Mouse (Mus musculus) heart, postnatal 14 days (tissue): ENCODE results near the gene Gon4l. TPM values are rescaled to one million over a fixed set of nuclear protein-coding genes. Genes with fewer than 3 reads are reported as not detected.
A peak's percentile ranks its signal among the peaks of the same experiment; 100 is the strongest.
"Not testable (repeated sequence)": the region's sequence is repeated elsewhere in the genome, so short reads cannot be mapped to it uniquely, and the experiment has no call there.

Source experiments
- DNase-seq, 2 experiments: peaks; one replicate each; pipeline ENCODE4 v3.0.0; 2021 to 2022
- intact Hi-C: fragments of 180-260 bp; cut with DNase I; formaldehyde crosslinking; loops from one replicate; pipeline ENCODE4 v1.15.1; 2025
- long read RNA-seq, 2 experiments: library from polyadenylated mRNA; stranded (forward); transcript quantifications; one replicate each; pipeline ENCODE4 v2.0.0; 2021
- total RNA-seq, 2 experiments: library from RNA; stranded (reverse); gene quantifications; 2 replicates each; pipeline ENCODE4 v1.2.3; 2021

Gon4l gene
- total RNA-seq, result 10 to 100 TPM; 26.4 to 28.4 TPM
- long read RNA-seq, experiment 1, partial matches to known transcripts, result 8 of 13 reads
- long read RNA-seq, experiment 1, other reads (novel, unspliced or antisense), result 5 of 13 reads
- long read RNA-seq, experiment 2, partial matches to known transcripts, result 4 of 10 reads
- long read RNA-seq, experiment 2, other reads (novel, unspliced or antisense), result 6 of 10 reads

GRCm38 (mm10) chr3:88834951-88835491 lies at the start of gene Gon4l:
Gene Gon4l (plus strand): TSS chr3:88835231.
- intact Hi-C loops, result not testable (repeated sequence)
- peak in 1 of 2 experiments; percentile 32 for DNase-seq

GRCm38 (mm10) chr3:88786323-88786722 lies 48.7 kb upstream of the Gon4l start:
- intact Hi-C loops, DNase-seq: not testable (repeated sequence)

- intact Hi-C loops, DNase-seq: not testable (repeated sequence)
Measured at GRCm38 (mm10) chr3:88786805-88787204, 48.2 kb upstream of the Gon4l start.

DNA sequence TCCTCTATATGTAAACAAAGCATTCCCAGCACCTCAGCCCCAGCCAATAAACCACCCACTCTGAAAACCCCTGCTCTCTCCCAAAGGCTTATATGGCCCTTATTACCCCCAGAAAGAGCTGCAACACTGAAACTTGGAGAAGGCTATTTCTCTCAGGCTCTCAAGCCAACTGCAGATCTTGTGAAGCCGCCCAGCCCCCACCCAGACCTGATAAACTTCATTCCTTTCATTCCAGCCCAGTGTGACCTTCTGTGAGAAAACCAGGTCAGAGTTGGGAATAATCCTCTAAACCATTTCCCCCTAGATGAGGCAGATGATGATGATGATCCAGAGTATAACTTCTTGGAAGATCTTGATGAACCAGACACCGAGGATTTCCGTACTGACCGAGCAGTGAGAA lies 47.0 kb upstream of the Gon4l start:
- DNase-seq, intact Hi-C loops: not testable (repeated sequence)

DNA sequence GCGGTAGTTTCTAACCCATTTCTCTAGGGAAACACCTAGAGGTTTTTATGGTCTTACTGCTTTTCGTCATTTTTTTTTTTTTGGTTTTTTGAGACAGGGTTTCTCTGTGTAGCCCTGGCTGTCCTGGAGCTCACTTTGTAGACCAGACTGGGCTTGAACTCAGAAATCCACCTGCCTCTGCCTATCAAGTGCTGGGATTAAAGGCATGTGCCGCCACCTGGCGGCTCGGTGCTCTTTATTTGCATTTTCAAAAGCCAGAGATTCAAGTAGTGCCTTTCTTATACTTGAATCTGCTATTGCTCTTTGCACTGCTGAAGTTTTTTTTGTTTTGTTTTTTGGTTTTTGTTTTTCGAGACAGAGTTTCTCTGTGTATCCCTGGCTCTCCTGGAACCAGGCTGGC lies 37.5 kb upstream of the Gon4l start:
- DNase-seq, intact Hi-C loops: not testable (repeated sequence)

DNA sequence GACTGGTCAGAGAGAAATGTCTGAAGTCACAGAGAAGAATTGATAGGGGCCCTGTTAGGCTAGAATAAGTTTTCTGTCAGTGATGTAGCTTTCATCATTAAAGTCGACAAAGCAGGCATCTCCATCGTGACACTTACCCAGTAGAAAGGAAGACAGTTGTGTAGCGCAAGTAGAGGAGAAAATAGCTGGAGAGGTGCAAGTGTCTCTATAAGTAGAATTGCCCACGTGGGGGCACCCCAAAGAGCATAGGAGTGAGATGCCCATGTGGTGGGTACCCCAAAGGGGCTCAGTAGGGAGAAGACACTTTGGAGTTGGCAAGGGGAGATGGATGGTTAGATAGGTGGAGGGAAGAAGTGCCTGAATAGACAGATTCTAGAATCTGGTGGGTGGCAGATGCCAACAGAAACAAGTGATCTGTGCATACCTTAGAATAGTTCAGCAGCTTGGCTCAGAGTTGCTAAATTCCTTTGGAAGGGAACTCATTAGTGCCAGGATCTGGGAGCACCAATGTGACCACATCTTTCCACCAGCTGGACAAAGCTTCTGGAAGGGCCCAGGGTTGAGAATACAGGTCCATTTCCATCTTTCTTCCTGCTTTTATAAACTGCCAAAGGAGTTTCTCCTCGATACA lies 31.0 kb upstream of the Gon4l start:
- intact Hi-C loops, result loop anchor here (2.0 kb wide), 1 partner anchor 79 kb away; no protein-coding TSS in a partner anchor
- DNase-seq, result no peak

- intact Hi-C loops, result no loop called here
- no peak for DNase-seq
Measured at GRCm38 (mm10) chr3:88825710-88826109, 9.3 kb upstream of the Gon4l start.

DNA sequence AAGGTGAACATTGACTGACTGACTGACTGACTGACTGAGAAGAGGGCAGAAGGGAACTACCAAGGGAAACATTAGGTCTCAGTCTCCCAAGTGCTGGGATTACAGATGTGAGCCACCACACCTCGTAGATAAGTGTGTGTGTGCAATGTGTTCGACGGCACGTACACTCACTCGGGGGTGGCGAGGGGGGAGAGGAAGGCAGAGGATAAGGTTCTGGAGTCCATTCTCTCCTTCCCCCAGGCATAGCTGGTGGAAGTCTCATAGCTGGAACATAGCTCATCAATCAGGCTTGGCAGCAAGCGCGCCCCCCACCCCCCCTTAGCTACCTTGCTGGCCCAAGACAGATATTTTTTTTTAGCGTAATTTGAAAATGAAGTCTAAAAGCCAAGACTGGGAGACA lies 7.8 kb upstream of the Gon4l start:
- intact Hi-C loops, result no loop called here
- no peak for DNase-seq

DNA sequence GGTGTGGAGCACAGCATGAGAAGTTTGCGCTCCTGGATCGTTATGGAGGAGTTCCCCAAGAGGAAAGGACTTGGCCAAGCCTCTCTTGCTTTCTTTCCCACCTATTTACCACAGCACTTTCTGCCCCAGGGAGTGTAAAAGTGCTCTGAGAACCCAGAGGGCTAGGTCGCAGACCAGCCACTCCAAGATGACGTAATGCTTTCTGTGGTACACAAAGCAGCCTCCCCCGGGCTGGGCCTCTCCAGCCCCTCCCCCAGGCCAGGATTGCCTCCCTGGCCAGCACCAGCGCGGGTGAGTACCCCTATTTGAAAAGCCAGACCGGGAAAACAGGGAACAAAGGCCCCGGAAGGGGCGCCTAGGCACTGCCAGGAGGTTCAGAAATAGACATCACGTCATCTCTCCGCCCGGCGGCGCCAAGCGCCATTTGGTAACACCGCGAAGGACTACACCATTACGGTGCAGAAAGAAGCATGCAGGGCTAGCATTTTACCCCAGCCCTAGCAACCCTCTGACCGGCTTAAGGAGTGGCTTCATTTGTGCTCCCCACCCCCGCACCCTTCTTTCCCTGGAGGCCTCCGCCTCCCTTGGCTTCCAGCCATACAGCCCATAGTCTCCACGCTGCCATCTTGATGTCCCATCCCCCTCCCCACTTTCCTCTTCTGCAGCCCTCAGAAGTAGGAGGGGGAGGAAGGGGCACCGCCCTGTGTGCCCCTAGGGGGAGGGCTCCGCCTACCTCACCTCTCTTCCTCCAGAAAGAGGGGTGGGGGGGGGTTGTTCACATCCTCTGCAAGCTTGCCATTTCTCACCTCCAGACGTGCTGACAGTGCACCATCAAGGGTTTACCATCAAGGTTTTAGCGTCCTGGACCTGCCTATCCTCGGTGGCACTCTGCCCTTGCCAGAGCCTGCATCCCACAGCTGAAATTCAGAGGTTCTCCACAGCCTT lies 3.6 kb upstream of the Gon4l start:
- intact Hi-C loops, result not testable (repeated sequence)
- peak; percentile 54 to 64 for DNase-seq

DNA sequence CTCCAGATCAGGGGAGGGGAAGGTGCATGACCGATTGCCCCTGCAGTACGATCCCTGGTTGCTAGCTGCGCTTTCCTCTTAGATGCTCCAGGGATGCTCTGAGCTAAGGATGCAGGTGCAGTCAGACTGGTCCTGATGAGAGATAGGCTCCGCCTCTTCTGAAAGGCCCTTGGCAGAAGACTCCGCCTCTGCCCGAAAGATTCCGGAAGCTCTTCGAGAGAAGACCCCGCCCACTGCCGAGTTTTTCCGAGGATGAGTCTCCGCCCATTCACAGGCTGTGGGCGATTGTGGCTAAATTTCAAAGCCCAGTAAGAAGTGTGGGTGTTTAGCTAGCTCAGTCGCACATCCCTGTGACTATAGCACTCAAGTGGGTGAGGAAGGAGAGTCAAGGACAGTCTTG lies 2.6 kb upstream of the Gon4l start:
- peak; percentile 25 to 42 for DNase-seq
- intact Hi-C loops, result not testable (repeated sequence)

DNA sequence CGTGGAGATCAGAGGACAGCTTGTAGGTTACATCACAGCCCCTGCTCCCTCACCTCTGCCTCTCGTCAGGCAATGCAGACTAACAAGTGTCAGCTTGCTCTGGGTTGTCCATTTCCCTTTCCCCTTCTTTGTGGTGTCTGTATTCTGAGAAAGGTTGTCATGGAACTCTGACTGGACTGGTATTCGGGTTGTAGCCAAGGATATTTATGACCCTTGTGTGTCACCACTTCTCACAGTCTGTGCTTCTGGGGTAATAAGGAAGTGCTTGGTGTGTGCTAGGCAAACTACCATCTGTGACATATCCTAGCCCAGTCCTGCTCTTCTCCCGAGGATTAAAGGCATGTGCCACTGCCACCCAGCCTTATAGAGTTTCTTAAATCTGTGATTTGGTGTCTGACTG lies 14.1 kb downstream of the Gon4l start:
- intact Hi-C loops, result no loop called here
- no peak for DNase-seq

DNA sequence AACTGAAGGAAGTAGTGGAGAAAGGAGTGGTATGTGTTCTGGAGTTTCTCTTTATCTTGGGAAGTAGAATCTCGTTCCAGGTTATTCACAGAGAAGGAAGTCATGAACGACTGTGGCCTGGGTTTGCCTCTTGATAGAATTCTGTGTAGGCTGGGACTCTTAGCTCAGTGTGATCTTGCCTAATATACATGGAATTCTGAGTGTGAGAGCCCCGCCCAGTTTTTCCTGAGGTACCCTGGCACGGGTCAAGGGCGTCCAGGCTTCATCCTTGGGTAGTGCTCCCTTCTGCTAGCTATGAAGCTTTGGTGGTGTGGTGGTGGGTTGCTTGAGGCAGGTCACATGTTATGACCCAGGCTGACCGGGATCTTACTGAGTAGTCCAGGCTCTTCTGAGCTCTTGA lies 20.8 kb downstream of the Gon4l start:
- intact Hi-C loops, result no loop called here
- no peak for DNase-seq

DNA sequence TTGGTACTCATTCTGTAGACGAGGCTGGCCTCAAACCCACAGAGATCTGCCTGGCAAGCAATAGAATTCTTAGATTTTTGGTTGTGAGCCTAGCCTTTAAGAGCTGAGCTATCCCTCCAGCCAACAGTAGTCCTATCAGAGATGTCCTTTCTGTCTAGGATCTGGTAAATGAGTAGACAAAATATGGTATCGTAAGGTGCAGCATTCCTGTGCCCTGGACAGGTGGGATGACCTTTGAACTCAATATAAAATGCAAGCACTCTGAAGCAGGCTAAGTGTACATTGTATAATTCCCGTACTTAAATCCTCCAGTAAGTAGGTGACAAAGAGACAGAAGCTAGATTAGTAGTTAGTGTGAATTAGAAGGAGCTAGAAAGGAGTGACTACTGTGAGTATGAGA lies 27.1 kb downstream of the Gon4l start:
- no peak for DNase-seq
- intact Hi-C loops, result no loop called here

DNA sequence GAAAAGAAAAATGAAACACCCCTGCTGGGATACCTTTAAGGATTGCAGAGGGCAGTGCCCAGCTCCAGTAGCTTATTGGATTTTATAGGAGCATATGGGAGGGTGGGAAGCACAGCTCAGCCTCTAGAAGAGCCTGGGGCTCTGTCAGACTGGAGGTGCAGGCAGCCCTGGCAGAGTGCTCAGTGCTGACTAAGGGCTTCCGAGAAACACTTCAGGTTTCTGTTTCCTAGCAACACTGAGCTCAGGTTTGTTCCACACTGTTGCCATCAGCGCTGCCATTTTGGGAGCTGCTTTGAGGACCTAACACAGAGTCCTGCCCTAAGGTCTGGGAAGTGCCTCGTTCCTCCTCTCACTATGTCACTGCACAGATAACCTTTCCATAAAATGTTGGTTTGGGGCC lies 31.7 kb downstream of the Gon4l start:
- intact Hi-C loops, DNase-seq: not testable (repeated sequence)

GRCm38 (mm10) chr3:88867177-88867576 lies 32.1 kb downstream of the Gon4l start:
- DNase-seq, intact Hi-C loops: not testable (repeated sequence)

DNA sequence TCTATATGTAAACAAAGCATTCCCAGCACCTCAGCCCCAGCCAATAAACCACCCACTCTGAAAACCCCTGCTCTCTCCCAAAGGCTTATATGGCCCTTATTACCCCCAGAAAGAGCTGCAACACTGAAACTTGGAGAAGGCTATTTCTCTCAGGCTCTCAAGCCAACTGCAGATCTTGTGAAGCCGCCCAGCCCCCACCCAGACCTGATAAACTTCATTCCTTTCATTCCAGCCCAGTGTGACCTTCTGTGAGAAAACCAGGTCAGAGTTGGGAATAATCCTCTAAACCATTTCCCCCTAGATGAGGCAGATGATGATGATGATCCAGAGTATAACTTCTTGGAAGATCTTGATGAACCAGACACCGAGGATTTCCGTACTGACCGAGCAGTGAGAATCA lies 33.4 kb downstream of the Gon4l start:
- intact Hi-C loops, DNase-seq: not testable (repeated sequence)

- intact Hi-C loops, result loop anchor here (2.0 kb wide), 1 partner anchor 78 kb away; no protein-coding TSS in a partner anchor
- not testable (repeated sequence) for DNase-seq
Measured at GRCm38 (mm10) chr3:88882536-88882935, 47.5 kb downstream of the Gon4l start.

DNA sequence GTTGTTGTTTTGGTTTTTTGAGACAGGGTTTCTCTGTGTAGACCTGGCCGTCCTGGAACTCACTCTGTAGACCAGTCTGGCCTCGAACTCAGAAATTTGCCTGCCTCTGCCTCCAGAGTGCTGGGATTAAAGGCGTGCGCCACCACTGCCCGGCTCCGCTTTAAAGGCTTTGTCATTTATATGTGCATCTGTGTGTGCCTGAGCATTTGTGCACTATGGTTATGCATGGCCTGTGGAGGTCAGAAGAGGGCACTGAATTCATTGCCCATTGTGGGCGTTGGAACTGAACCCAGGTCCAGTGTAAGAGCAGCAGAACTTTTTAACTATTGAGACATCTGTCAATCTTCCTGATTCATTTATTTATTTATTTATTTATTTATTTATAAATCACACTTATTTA lies 58.0 kb downstream of the Gon4l start:
- DNase-seq, intact Hi-C loops: not testable (repeated sequence)

DNA sequence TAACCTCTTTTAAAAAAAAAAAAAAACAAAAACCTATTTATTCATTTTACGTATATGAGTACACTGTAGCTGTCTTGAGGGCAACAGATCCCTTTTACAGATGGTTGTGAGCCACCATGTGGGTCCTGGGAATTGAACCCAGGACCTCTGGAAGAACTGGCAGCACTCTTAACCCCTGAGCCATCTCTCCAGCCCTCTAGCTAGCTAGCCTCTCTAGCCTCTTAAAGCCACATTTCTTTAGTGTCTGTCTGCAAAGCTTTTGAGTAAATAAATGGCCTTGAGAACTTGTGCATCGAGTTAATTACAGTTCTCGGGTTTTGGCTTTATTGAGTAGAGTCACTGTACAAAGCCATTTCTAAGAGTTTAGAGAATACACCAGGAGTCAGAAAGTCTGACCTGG lies 69.8 kb downstream of the Gon4l start:
- intact Hi-C loops, result no loop called here
- DNase-seq, result no peak

DNA sequence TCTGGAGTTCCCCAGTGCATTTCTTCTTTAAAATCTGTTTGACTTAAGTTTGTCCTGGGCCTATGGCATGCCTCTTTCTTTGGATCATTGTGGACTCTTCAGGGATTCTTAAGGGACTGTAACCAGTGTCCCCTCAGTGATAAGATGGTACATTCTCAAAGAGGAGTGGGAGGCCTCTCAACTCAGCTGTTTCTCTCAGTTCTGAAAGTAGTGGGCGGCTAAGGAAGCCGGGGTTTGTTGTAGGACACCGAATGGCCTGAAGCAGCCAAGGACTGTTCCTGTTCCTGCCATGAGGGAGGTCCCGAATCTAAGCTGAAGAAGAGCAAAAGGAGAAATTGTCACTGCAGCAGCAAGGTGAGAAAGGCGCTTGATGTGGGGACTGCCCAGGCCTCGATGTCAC lies 70.2 kb downstream of the Gon4l start:
- intact Hi-C loops, result no loop called here
- no peak for DNase-seq

- no peak for DNase-seq
- intact Hi-C loops, result no loop called here
Measured at GRCm38 (mm10) chr3:88905741-88906140, 70.7 kb downstream of the Gon4l start.
